In genomic region chr14:25805871-25806270, GRCm38 (mm10) we compare ENCODE assay signal across 9 mouse cellular contexts. TPM values are rescaled to one million over a fixed set of nuclear protein-coding genes. Genes with fewer than 3 reads are reported as not detected.
A peak's percentile ranks its signal among the peaks of the same experiment; 100 is the strongest.
DNase-seq lines count a peak whose midpoint lies in the region; ATAC-seq and TF ChIP-seq lines count a peak whose summit lies in the region.
"Had no signal": no experiment of that assay in that cellular context is flagged by ENCODE, and none has a peak within 500 bp of the region (broad histone marks: within the 10 kb centered on the region; RNA-seq: fewer than 3 reads in every experiment).

No protein-coding gene starts in this region.

- H3K4me2 ChIP-seq in kidney, postnatal 0 days (ENCODE audit: low read length) = no peak overlapping the region
- H3K4me2 ChIP-seq: neural tube, embryonic 12.5 days had no signal

- H3K9me3 ChIP-seq in kidney, postnatal 0 days (replicated peaks; ENCODE audit: low read length) = no peaks in the 10 kb centered on the region
- H3K9me3 ChIP-seq: neural tube, embryonic 12.5 days had no signal

- no peak for TF ChIP-seq CTCF in kidney, postnatal 0 days (IDR thresholded peaks at IDR 0.05; ENCODE audit: low read depth)

- peaks cover 5% of the 10 kb centered on the region for H3K4me1 ChIP-seq in kidney, postnatal 0 days (replicated peaks; ENCODE audit: insufficient read depth, low read length)

- no peaks in the 10 kb centered on the region for H3K36me3 ChIP-seq in kidney, postnatal 0 days (ENCODE audit: insufficient read depth, low read length)
- H3K36me3 ChIP-seq: neural tube, embryonic 12.5 days had no signal

- no peak overlapping the region for H3K9ac ChIP-seq in kidney, postnatal 0 days (ENCODE audit: low read depth, low read length)
- H3K9ac ChIP-seq: neural tube, embryonic 12.5 days had no signal

- ATAC-seq in kidney, postnatal 0 days (replicated peaks; ENCODE audit: low FRiP score, low read depth) = peak; percentile 66; the same call in 1 of the 2 replicates
- ATAC-seq in CD4-positive, CD25-positive, alpha-beta regulatory T cell, adult 4 months = no peak

- H3K27me3 ChIP-seq in kidney, postnatal 0 days (ENCODE audit: insufficient read depth, low read length) = no peaks in the 10 kb centered on the region
- H3K27me3 ChIP-seq: neural tube, embryonic 12.5 days had no signal

- 43% methylated on average over 7 of the region's 7 CpGs for WGBS in kidney, postnatal 0 days

- DNase-seq in heart, adult 18-20 months = peak; percentile 67 to 75
- DNase-seq in heart, adult 8-10 months (ENCODE audit: low spot score) = no peak
- peak; percentile 56 for DNase-seq in Muller cell, postnatal 12 days (ENCODE audit: inconsistent ontology term)
- DNase-seq in frontal cortex, postnatal 10 days (ENCODE audit: low spot score in 2 of 2) = peak; percentile 40 to 42
- DNase-seq in kidney, postnatal 0 days (ENCODE audit: low spot score) = peak; percentile 66
- peak; percentile 49 for DNase-seq in retina, postnatal 1 day
- DNase-seq in spleen, postnatal 4 days (ENCODE audit: low spot score in 2 of 2) = no peak

- H3K4me3 ChIP-seq in kidney, postnatal 0 days (replicated peaks; ENCODE audit: low read depth, low read length) = no peak overlapping the region
- H3K4me3 ChIP-seq: neural tube, embryonic 12.5 days had no signal

- H3K27ac ChIP-seq in kidney, postnatal 0 days = 0 out of 2 replicates have a peak overlapping the region, but pooled peaks have one; percentile 51
- H3K27ac ChIP-seq: neural tube, embryonic 12.5 days had no signal

RNA-seq across cellular contexts. Expression of gene Anxa11, which starts 36.1 kb away (rescaled TPM):
- 10 to 100 TPM; 76.1 to 82.5 TPM for total RNA-seq in heart, adult 18-20 months (2021)
- total RNA-seq in heart, adult 8-10 months (2022) = 10 to 100 TPM; 79.8 to 88.1 (median 84.4) TPM
- 83.7 and 95.6 TPM in 2 replicates for polyA plus RNA-seq in kidney, postnatal 0 days (2015; fragmentation: Nextera tagmentation; extraction: Ambion mirVana)
- polyA plus RNA-seq in CD4-positive, CD25-positive, alpha-beta regulatory T cell, adult 4 months (2017; shearing (Covaris generic)) = 10 to 100 TPM; 59.7 to 84.6 TPM

RNA-seq across cellular contexts. Expression of gene Zcchc24, which starts 37.0 kb away (rescaled TPM):
- 10 to 100 TPM; 33.9 to 34.9 TPM for total RNA-seq in heart, adult 18-20 months (2021)
- 10 to 100 TPM; 28.3 to 37.1 (median 32.0) TPM for total RNA-seq in heart, adult 8-10 months (2022)
- polyA plus RNA-seq in kidney, postnatal 0 days (2015; fragmentation: Nextera tagmentation; extraction: Ambion mirVana) = 15.7 and 15.9 TPM in 2 replicates
- polyA plus RNA-seq in CD4-positive, CD25-positive, alpha-beta regulatory T cell, adult 4 months (2017; shearing (Covaris generic)) = 1 to 10 TPM in 1 of 2 experiments, under 1 TPM in 1; 0.84 to 1.3 TPM

Comparison
In these comparisons a context has a peak if more than half of its experiments do, and no peak if none do; other contexts are left out.
1. DNase-seq: peak in heart, adult 18-20 months (2 of 2), Muller cell, postnatal 12 days (single experiment), frontal cortex, postnatal 10 days (2 of 2), kidney, postnatal 0 days (single experiment) and retina, postnatal 1 day (single experiment); none in heart, adult 8-10 months (single experiment) and spleen, postnatal 4 days (0 of 2).